Mouse (Mus musculus) CH12.LX (cell line): Measurements from ENCODE around the gene Vac14.

ENCODE experiments used
- POLR2A ChIP-seq: IDR thresholded peaks from 2 replicates; pipeline ENCODE4 v1.6.1; 2011; ENCODE audit warnings: low read depth, mild to moderate bottlenecking, improper control_type of control experiment, low read length
- POLR2AphosphoS2 ChIP-seq: IDR thresholded peaks from 2 replicates; pipeline ENCODE4 v1.6.1; 2011; ENCODE audit warnings: low read depth, low read length, improper control_type of control experiment
- SIN3A ChIP-seq: IDR thresholded peaks from 2 replicates; pipeline ENCODE4 v1.6.1; 2012; ENCODE audit warnings: low read length, improper control_type of control experiment, inconsistent platforms
- ZKSCAN1 ChIP-seq: IDR thresholded peaks from 2 replicates; pipeline ENCODE4 v1.6.1; 2012; ENCODE audit warnings: low read depth, inconsistent platforms, low read length, improper control_type of control experiment, borderline replicate concordance

DNA sequence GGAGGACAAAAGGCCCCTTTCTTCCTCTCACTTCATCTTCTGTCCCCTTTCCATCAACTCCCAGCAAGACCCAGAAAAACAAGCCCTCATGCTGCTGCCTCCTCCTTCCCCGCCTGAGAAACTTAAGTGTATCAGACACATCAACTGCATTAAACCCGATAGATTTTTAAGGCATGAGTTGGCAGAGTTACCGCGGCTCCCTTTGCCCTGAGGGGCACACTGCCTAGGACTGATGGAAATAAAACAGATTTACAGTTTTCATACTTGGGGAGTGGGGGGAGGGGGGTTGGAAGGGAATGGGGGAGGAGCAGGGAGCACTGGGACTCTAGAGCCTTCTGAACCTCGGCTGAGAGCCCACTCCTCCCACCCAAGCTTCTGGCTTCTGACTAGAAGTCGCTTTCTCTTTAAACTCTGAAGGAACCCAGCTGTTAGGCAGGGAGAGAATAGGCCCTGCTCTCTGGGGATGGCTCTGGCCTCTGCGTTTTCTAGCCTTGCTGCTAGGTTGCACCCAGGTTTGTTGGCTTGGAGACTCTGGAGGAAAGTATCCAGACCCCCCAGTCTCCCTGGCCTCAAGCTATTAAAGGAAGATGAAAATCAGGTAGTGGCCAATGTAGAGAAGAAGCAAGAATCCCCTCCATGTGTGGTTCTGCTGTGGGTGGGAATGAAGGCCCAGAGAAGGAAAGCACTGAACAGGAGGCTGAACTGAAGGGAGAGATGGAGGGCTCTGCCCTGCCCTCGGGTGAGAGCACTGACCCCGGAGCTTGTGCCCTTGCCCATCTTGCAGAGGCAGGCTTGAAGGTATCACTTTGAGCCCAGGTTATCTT is 84.5 kb downstream of the Vac14 start:
- no peak for TF ChIP-seq POLR2A
- TF ChIP-seq POLR2AphosphoS2, result no peak
- TF ChIP-seq SIN3A, result no peak
- no peak for TF ChIP-seq ZKSCAN1
